Mouse (Mus musculus) neutrophil, adult 83 days (primary cell): ENCODE measurements around the gene Gm13178. TPM values are rescaled to one million over a fixed set of nuclear protein-coding genes. Genes with fewer than 3 reads are reported as not detected.

Experiments used
- total RNA-seq, 2 experiments: library from RNA; stranded (reverse); gene quantifications; one replicate each; pipeline ENCODE4 v1.2.4; 2023

Gene Gm13178
- not detected for total RNA-seq

GRCm38 (mm10) chr4:144721304-144721703 lies at the start of gene Gm13178:
Gene Gm13178, minus strand, starts transcription at chr4:144721404.

GRCm38 (mm10) chr4:144686268-144686667 lies 34.9 kb downstream of the Gm13178 start, which contains the start of gene Gm436:
Gene Gm436, minus strand, starts transcription at chr4:144686368.

Other genes with a start within 250 kb of the Gm13178 start
- not detected for gene 9430007A20Rik, start 201.6 kb downstream of the Gm13178 start, total RNA-seq
- gene Gm13124, start 156.3 kb downstream of the Gm13178 start, total RNA-seq: not detected
- gene Aadacl4, start 107.7 kb downstream of the Gm13178 start, total RNA-seq: not detected
- not detected for gene Gm436, start 35.0 kb downstream of the Gm13178 start, total RNA-seq
- gene Gm438, start 65.2 kb upstream of the Gm13178 start, total RNA-seq: not detected
- 10 to 100 TPM; 30.7 to 37.3 TPM for gene Dhrs3, start 171.4 kb upstream of the Gm13178 start, total RNA-seq